ENCODE assay signal across 19 mouse cellular contexts in genomic region chr17:46055736-46056135, GRCm38 (mm10). TPM values are rescaled to one million over a fixed set of nuclear protein-coding genes. Genes with fewer than 3 reads are reported as not detected.
DNase-seq lines count a peak whose midpoint lies in the region; ATAC-seq and TF ChIP-seq lines count a peak whose summit lies in the region.
"Had no signal": no experiment of that assay in that cellular context is flagged by ENCODE, and none has a peak within 500 bp of the region (broad histone marks: within the 10 kb centered on the region; RNA-seq: fewer than 3 reads in every experiment).

No protein-coding gene starts in this region.

- H3K9me3 ChIP-seq in limb, embryonic 10.5 days (replicated peaks), result no peaks in the 10 kb centered on the region
- H3K9me3 ChIP-seq in forebrain, postnatal 0 days (ENCODE audit: low read length), result no peaks in the 10 kb centered on the region
- H3K9me3 ChIP-seq in forebrain, embryonic 10.5 days, result no peaks in the 10 kb centered on the region
- H3K9me3 ChIP-seq: forebrain, embryonic 13.5 days; heart, embryonic 10.5 days; hindbrain, embryonic 12.5 days had no signal

- no peak for TF ChIP-seq CTCF in gastrocnemius, adult 2 months (IDR thresholded peaks at IDR 0.05)
- TF ChIP-seq CTCF in forebrain, postnatal 0 days (IDR thresholded peaks at IDR 0.05; ENCODE audit: low read depth), result no peak

- no peak overlapping the region for H3K4me2 ChIP-seq in forebrain, postnatal 0 days (ENCODE audit: low read depth)
- H3K4me2 ChIP-seq: forebrain, embryonic 13.5 days; hindbrain, embryonic 12.5 days had no signal

- H3K27me3 ChIP-seq in limb, embryonic 10.5 days (ENCODE audit: low read depth, poor library complexity, severe bottlenecking), result no peaks in the 10 kb centered on the region
- no peaks in the 10 kb centered on the region for H3K27me3 ChIP-seq in forebrain, postnatal 0 days (ENCODE audit: insufficient read depth, low read length)
- no peaks in the 10 kb centered on the region for H3K27me3 ChIP-seq in forebrain, embryonic 10.5 days (ENCODE audit: poor library complexity, severe bottlenecking)
- H3K27me3 ChIP-seq: forebrain, embryonic 13.5 days; hindbrain, embryonic 12.5 days had no signal

- H3K4me1 ChIP-seq in limb, embryonic 10.5 days, result peaks cover 34% of the 10 kb centered on the region
- no peaks in the 10 kb centered on the region for H3K4me1 ChIP-seq in forebrain, postnatal 0 days (ENCODE audit: insufficient read depth)
- peaks cover 19% of the 10 kb centered on the region for H3K4me1 ChIP-seq in forebrain, embryonic 10.5 days
- H3K4me1 ChIP-seq: forebrain, embryonic 13.5 days had no signal

- peak overlapping the region; percentile 46; the same call in 1 of the 2 replicates for H3K27ac ChIP-seq in gastrocnemius, adult 2 months
- H3K27ac ChIP-seq in limb, embryonic 10.5 days, result peak overlapping the region; percentile 43; the same call in 1 of the 2 replicates
- H3K27ac ChIP-seq in forebrain, postnatal 0 days (ENCODE audit: low read depth, low read length), result no peak overlapping the region
- no peak overlapping the region for H3K27ac ChIP-seq in forebrain, embryonic 10.5 days
- H3K27ac ChIP-seq: forebrain, embryonic 13.5 days; heart, embryonic 10.5 days; hindbrain, embryonic 12.5 days had no signal

- H3K9ac ChIP-seq in forebrain, postnatal 0 days, result no peak overlapping the region
- H3K9ac ChIP-seq: forebrain, embryonic 13.5 days; hindbrain, embryonic 12.5 days had no signal

- no peak for ATAC-seq in forebrain, postnatal 0 days
- ATAC-seq: forebrain, embryonic 13.5 days; hindbrain, embryonic 16.5 days had no signal

- DNase-seq in gastrocnemius, adult 2 months, result no peak
- no peak for DNase-seq in gastrocnemius, adult 8-10 months (ENCODE audit: low spot score in 2 of 2)
- DNase-seq in lung, postnatal 36 days, result peak; percentile 39
- no peak for DNase-seq in lung, postnatal 4 days
- peak; percentile 81 for DNase-seq in adipocyte (ENCODE audit: low spot score)
- no peak for DNase-seq in limb, embryonic 10.5 days (ENCODE audit: low spot score)
- DNase-seq in forebrain, postnatal 0 days, result no peak
- no peak for DNase-seq in forebrain, embryonic 10.5 days (ENCODE audit: extremely low spot score, low spot score)
- DNase-seq: cerebellum, adult 18-20 months; cerebellum, adult 9-11 months; cerebellum, postnatal 36 days; gastrocnemius, postnatal 10 days; heart, adult 18-20 months; heart, postnatal 10 days; heart, postnatal 4 days had no signal

- 88% methylated on average over 7 of the region's 7 CpGs for WGBS in limb, embryonic 10.5 days
- WGBS in forebrain, postnatal 0 days, result 87% methylated on average over 7 of the region's 7 CpGs
- 92% methylated on average over 7 of the region's 7 CpGs for WGBS in forebrain, embryonic 10.5 days

- no peaks in the 10 kb centered on the region for H3K36me3 ChIP-seq in limb, embryonic 10.5 days
- H3K36me3 ChIP-seq in forebrain, postnatal 0 days (ENCODE audit: insufficient read depth), result no peaks in the 10 kb centered on the region
- no peaks in the 10 kb centered on the region for H3K36me3 ChIP-seq in forebrain, embryonic 10.5 days (replicated peaks)
- H3K36me3 ChIP-seq: heart, embryonic 10.5 days; hindbrain, embryonic 12.5 days had no signal

- intact Hi-C loops in gastrocnemius, adult 2 months (cut with DNase I), result no loop called here

- no peak overlapping the region for H3K4me3 ChIP-seq in gastrocnemius, adult 2 months
- H3K4me3 ChIP-seq in limb, embryonic 10.5 days, result no peak overlapping the region
- no peak overlapping the region for H3K4me3 ChIP-seq in forebrain, postnatal 0 days (ENCODE audit: low read depth, low read length)
- no peak overlapping the region for H3K4me3 ChIP-seq in forebrain, embryonic 10.5 days
- H3K4me3 ChIP-seq: forebrain, embryonic 13.5 days; heart, embryonic 10.5 days; hindbrain, embryonic 12.5 days had no signal

RNA-seq across cellular contexts. Expression of gene Vegfa, which starts 23.6 kb away (rescaled TPM):
- total RNA-seq in gastrocnemius, adult 2 months (2021), result 100 to 1,000 TPM; 135 to 219 TPM
- total RNA-seq in gastrocnemius, adult 8-10 months (2022), result 100 to 1,000 TPM in 3 of 4 experiments, 10 to 100 TPM in 1; 88.9 to 165 (median 110) TPM
- polyA plus RNA-seq in limb, embryonic 10.5 days (2016; fragmentation: Nextera tagmentation; extraction: Ambion mirVana), result 2.0 and 3.1 TPM in 2 replicates
- total RNA-seq in forebrain, postnatal 0 days (2014; rRNA removed), result 70.7 and 96.5 TPM in 2 replicates
- 2.0 and 2.3 TPM in 2 replicates for polyA plus RNA-seq in forebrain, postnatal 0 days (2015; fragmentation: Nextera tagmentation; extraction: Ambion mirVana)
- 2.4 and 2.5 TPM in 2 replicates for polyA plus RNA-seq in forebrain, embryonic 10.5 days (2016; fragmentation: Nextera tagmentation; extraction: Ambion mirVana)

RNA-seq across cellular contexts. Expression of gene Mrps18a, which starts 55.0 kb away (rescaled TPM):
- total RNA-seq in gastrocnemius, adult 2 months (2021), result 100 to 1,000 TPM in 1 of 2 experiments, 10 to 100 TPM in 1; 84.2 to 104 TPM
- 10 to 100 TPM; 78.9 to 93.4 (median 89.2) TPM for total RNA-seq in gastrocnemius, adult 8-10 months (2022)
- polyA plus RNA-seq in limb, embryonic 10.5 days (2016; fragmentation: Nextera tagmentation; extraction: Ambion mirVana), result 184 and 192 TPM in 2 replicates
- total RNA-seq in forebrain, postnatal 0 days (2014; rRNA removed), result 72.9 and 79.4 TPM in 2 replicates
- 171 and 176 TPM in 2 replicates for polyA plus RNA-seq in forebrain, postnatal 0 days (2015; fragmentation: Nextera tagmentation; extraction: Ambion mirVana)
- polyA plus RNA-seq in forebrain, embryonic 10.5 days (2016; fragmentation: Nextera tagmentation; extraction: Ambion mirVana), result 152 and 154 TPM in 2 replicates

Comparison
In these comparisons a context has a peak if more than half of its experiments do, and no peak if none do; other contexts are left out.
1. DNase-seq: peak in lung, postnatal 36 days (single experiment) and adipocyte (single experiment); none in gastrocnemius, adult 2 months (single experiment), gastrocnemius, adult 8-10 months (0 of 2), lung, postnatal 4 days (0 of 2), limb, embryonic 10.5 days (single experiment), forebrain, postnatal 0 days (single experiment) and forebrain, embryonic 10.5 days (single experiment).
2. H3K27ac ChIP-seq: peak in gastrocnemius, adult 2 months (single experiment) and limb, embryonic 10.5 days (single experiment); none in forebrain, postnatal 0 days (single experiment) and forebrain, embryonic 10.5 days (single experiment).